Mouse (Mus musculus): Measurements from ENCODE around the gene Dnajb12. TPM values are rescaled to one million over a fixed set of nuclear protein-coding genes. Genes with fewer than 3 reads are reported as not detected.

Dnajb12 gene
- polyA plus RNA-seq, 1 experiment from 2014 or later: 36.0 TPM

DNA sequence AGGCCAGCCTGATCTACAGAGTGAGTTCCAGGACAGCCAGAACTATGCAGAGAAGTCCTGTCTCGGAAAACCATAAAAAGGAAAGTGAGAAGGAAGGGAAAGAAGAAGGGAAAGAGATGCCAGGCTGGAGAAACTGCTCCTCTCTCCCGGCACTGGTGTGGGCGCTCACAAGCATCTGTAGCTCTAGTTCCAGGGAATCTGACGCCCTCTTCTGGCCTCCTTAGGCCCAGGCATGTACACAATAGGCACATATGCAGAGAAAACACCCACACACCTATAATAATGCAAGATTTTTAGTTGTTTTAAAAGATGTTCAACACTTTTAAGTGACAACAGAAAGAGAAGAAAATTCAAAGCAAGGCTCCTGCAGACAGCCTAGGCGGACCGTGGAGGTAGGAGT is 32.9 kb upstream of the Dnajb12 start:
- Histone ChIP-seq H3K36me3 (ENCODE audit: control insufficient read depth, insufficient read depth, low read length) (no peaks in the 10 kb centered on the region), H3K9me3 (ENCODE audit: control insufficient read depth, low read length) (no peaks in the 10 kb centered on the region), H3K4me2 (replicated peaks; ENCODE audit: low read depth, low read length) (no peak overlapping the region), H3K27me3 (ENCODE audit: control insufficient read depth, insufficient read depth, low read length) (no peaks in the 10 kb centered on the region), H3K27ac (ENCODE audit: low read depth, low read length) (no peak overlapping the region), H3K4me1 (ENCODE audit: control insufficient read depth, insufficient read depth, low read length) (0 out of 2 replicates have a peak, but pooled peaks cover 10% of the 10 kb centered on the region), H3K9ac (ENCODE audit: low read depth, low read length) (no peak overlapping the region), H3K4me3 (ENCODE audit: low read length) (no peak overlapping the region)
- ATAC-seq (ENCODE audit: low FRiP score, low TSS enrichment): no peak
- 86% methylated on average over 6 of the region's 6 CpGs for WGBS

DNA sequence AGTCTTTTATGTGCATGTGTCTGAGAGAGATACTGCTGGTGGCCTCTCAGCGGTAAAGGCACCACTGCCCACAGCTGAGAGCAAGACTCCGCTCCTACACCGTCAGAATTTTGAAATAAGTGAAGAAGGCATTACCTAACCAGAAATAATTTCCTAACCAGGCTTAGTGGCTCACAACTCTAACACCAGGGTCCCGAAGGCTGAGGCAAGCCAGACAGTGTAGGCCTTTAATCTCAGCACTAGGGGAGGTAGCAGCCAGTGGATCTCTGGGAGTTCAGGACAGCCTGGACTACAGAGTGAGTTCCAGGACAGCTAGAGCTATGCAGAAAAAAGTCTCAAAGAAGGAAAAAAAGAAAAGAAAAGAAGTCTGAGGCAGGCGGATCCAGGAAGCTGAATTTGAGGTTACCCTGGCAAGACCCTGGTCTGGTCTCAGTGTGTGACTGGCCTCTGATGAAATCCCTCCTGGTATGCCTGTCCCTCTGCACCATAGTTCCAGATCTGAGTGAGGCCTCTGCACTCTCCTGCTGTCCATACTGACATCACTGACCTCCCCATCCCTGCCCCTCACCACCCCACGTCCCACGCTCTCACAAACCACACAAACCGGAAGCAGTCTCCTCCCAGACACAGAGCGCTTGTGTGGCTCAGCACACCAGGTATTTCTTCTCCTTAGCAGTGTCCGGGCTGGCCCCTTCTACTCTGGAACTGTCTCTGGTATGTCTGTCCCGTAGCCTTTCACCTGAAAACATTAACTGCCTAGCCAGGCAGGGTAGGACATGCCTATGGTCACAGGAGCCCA is 31.1 kb upstream of the Dnajb12 start:
- no peak overlapping the region for H3K4me3 ChIP-seq (ENCODE audit: low read length)
- no peak for ATAC-seq (ENCODE audit: low FRiP score, low TSS enrichment)
- no peak overlapping the region for H3K9ac ChIP-seq (ENCODE audit: low read depth, low read length)
- no peaks in the 10 kb centered on the region for H3K9me3 ChIP-seq (ENCODE audit: control insufficient read depth, low read length)
- 77% methylated on average over 11 of the region's 11 CpGs for WGBS
- no peaks in the 10 kb centered on the region for H3K36me3 ChIP-seq (ENCODE audit: control insufficient read depth, insufficient read depth, low read length)
- H3K4me1 ChIP-seq (ENCODE audit: control insufficient read depth, insufficient read depth, low read length): 0 out of 2 replicates have a peak, but pooled peaks cover 9% of the 10 kb centered on the region
- no peak overlapping the region for H3K27ac ChIP-seq (ENCODE audit: low read depth, low read length)
- no peaks in the 10 kb centered on the region for H3K27me3 ChIP-seq (ENCODE audit: control insufficient read depth, insufficient read depth, low read length)
- H3K4me2 ChIP-seq (replicated peaks; ENCODE audit: low read depth, low read length): no peak overlapping the region

DNA sequence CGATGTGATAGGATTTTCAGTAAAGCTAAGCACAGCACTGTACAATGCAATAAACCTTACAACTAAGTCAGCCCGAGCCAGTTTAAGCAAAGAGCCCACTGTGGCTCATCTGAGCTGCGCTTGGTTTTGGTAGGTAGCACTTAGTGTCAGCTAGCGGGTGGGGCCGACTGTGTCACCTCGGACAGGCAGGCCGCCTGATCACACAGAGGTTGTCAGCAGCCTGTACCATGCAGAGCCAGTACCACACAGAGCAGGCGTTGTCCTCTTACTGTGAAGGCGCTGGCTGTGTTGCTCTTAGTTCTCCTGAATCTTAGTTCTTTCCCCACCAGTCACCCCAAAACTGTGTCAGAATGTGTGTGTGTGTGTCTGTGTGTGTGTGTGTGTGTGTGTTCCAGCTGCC is 30.4 kb upstream of the Dnajb12 start:
- Histone ChIP-seq H3K27ac (ENCODE audit: low read depth, low read length) (no peak overlapping the region), H3K4me2 (replicated peaks; ENCODE audit: low read depth, low read length) (no peak overlapping the region), H3K36me3 (ENCODE audit: control insufficient read depth, insufficient read depth, low read length) (no peaks in the 10 kb centered on the region), H3K27me3 (ENCODE audit: control insufficient read depth, insufficient read depth, low read length) (no peaks in the 10 kb centered on the region), H3K9ac (ENCODE audit: low read depth, low read length) (no peak overlapping the region), H3K4me1 (ENCODE audit: control insufficient read depth, insufficient read depth, low read length) (0 out of 2 replicates have a peak, but pooled peaks cover 7% of the 10 kb centered on the region), H3K9me3 (ENCODE audit: control insufficient read depth, low read length) (no peaks in the 10 kb centered on the region), H3K4me3 (ENCODE audit: low read length) (no peak overlapping the region)
- no peak for ATAC-seq (ENCODE audit: low FRiP score, low TSS enrichment)
- 73% methylated on average over 9 of the region's 9 CpGs for WGBS

DNA sequence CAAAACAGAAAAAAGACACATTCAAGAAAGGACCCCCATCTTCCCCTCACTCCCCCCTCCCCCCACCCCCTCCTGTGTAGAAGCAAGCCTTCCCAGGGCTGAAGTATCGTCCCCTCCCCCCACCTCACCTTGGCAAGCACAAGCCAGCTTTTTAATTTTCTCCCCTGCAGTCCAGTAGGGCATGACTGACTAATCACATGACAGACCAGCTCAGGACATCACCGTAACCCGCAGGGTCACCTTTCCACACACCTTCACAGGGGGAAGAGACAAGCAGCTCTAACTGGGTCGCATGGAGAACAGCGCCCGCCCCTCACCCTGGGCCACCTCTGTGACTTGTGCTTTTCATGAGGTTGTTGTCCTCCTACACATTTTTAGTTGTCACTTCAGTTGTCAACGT is 30.0 kb upstream of the Dnajb12 start:
- H3K9me3 ChIP-seq (ENCODE audit: control insufficient read depth, low read length): no peaks in the 10 kb centered on the region
- no peaks in the 10 kb centered on the region for H3K36me3 ChIP-seq (ENCODE audit: control insufficient read depth, insufficient read depth, low read length)
- H3K4me1 ChIP-seq (ENCODE audit: control insufficient read depth, insufficient read depth, low read length): 0 out of 2 replicates have a peak, but pooled peaks cover 7% of the 10 kb centered on the region
- no peak overlapping the region for H3K4me3 ChIP-seq (ENCODE audit: low read length)
- WGBS: 63% methylated on average over 7 of the region's 7 CpGs
- ATAC-seq (ENCODE audit: low FRiP score, low TSS enrichment): peak; percentile 35; the same call in 1 of the 2 replicates
- H3K27me3 ChIP-seq (ENCODE audit: control insufficient read depth, insufficient read depth, low read length): no peaks in the 10 kb centered on the region
- H3K4me2 ChIP-seq (replicated peaks; ENCODE audit: low read depth, low read length): no peak overlapping the region
- H3K9ac ChIP-seq (ENCODE audit: low read depth, low read length): no peak overlapping the region
- no peak overlapping the region for H3K27ac ChIP-seq (ENCODE audit: low read depth, low read length)

DNA sequence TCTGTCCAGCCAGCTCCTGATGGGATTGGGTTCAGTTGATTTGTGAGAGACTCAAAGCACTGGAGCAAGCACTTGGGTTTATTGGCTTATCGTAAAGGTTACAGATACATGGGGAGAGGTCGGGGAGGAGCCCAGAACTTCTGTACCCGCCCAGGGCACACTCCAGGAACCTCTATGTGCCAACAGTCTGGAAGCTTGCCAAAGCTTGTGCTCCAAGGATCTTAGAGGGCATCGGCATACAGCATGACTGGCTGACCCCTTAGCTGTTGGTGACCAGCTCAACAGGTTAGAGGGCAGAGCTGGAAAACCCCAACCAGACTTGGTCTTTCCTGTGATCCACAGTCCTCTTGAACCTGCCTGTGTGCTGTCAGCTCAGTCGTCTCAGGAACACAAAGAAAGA is 22.2 kb upstream of the Dnajb12 start:
- ATAC-seq (ENCODE audit: low FRiP score, low TSS enrichment): no peak
- H3K36me3 ChIP-seq (ENCODE audit: control insufficient read depth, insufficient read depth, low read length): no peaks in the 10 kb centered on the region

DNA sequence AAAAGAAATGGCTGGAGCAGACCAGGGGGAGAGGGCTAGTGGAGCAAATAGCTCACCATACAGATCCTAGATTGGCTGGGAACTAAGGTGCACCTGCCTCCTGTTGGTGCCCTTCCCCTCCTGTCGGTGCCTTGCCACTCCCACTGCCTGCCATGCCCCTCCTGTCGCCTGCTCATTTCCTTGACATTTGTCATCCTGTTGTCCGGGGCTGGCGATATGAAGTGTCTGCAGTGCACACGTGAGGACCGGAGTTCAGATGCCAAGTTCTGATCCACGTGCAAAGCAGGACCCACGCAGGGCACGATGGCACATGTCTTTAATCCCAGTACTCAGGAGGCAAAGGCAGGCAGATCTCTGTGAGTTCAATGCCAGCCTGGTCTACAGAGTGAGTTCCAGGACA is 18.7 kb upstream of the Dnajb12 start:
- no peak overlapping the region for H3K4me3 ChIP-seq (ENCODE audit: low read length)
- H3K36me3 ChIP-seq (ENCODE audit: control insufficient read depth, insufficient read depth, low read length): no peaks in the 10 kb centered on the region
- H3K27ac ChIP-seq (ENCODE audit: low read depth, low read length): no peak overlapping the region
- no peak overlapping the region for H3K9ac ChIP-seq (ENCODE audit: low read depth, low read length)
- 73% methylated on average over 9 of the region's 9 CpGs for WGBS
- no peak for ATAC-seq (ENCODE audit: low FRiP score, low TSS enrichment)
- H3K4me2 ChIP-seq (replicated peaks; ENCODE audit: low read depth, low read length): no peak overlapping the region
- no peaks in the 10 kb centered on the region for H3K27me3 ChIP-seq (ENCODE audit: control insufficient read depth, insufficient read depth, low read length)
- H3K4me1 ChIP-seq (ENCODE audit: control insufficient read depth, insufficient read depth, low read length): peaks cover 23% of the 10 kb centered on the region
- H3K9me3 ChIP-seq (ENCODE audit: control insufficient read depth, low read length): no peaks in the 10 kb centered on the region

More for the DNA sequence above, 22.2 kb upstream of the Dnajb12 start:
- Histone ChIP-seq H3K27me3 (ENCODE audit: control insufficient read depth, insufficient read depth, low read length) (no peaks in the 10 kb centered on the region), H3K4me2 (replicated peaks; ENCODE audit: low read depth, low read length) (no peak overlapping the region), H3K4me1 (ENCODE audit: control insufficient read depth, insufficient read depth, low read length) (peaks cover 7% of the 10 kb centered on the region; the same call in 1 of the 2 replicates), H3K27ac (ENCODE audit: low read depth, low read length) (no peak overlapping the region), H3K9ac (ENCODE audit: low read depth, low read length) (no peak overlapping the region), H3K4me3 (ENCODE audit: low read length) (no peak overlapping the region), H3K9me3 (ENCODE audit: control insufficient read depth, low read length) (no peaks in the 10 kb centered on the region)
- WGBS: 79% methylated on average over 5 of the region's 5 CpGs

DNA sequence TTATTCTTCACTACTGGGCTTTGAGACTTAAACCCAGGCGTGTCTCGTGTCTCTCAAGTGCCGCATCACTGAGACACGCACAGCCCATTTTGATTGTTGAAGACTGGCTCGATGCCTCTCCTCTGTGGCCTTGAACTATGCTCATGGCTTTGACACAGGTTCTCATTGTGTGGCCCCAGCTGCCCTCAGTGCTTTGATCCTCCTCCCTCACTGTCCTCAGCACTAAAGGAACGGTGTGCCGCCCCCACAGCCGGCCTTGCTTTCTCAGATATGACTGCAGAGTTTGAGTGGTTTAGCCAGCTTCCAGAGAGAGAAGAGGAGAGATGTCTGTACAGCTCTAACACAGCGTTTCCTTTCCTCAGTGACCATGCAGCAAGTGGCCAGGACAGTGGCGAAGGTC is 18.2 kb upstream of the Dnajb12 start:
- H3K27me3 ChIP-seq (ENCODE audit: control insufficient read depth, insufficient read depth, low read length): no peaks in the 10 kb centered on the region
- WGBS: 73% methylated on average over 10 of the region's 10 CpGs
- H3K36me3 ChIP-seq (ENCODE audit: control insufficient read depth, insufficient read depth, low read length): no peaks in the 10 kb centered on the region
- peaks cover 23% of the 10 kb centered on the region for H3K4me1 ChIP-seq (ENCODE audit: control insufficient read depth, insufficient read depth, low read length)
- no peak for ATAC-seq (ENCODE audit: low FRiP score, low TSS enrichment)
- H3K27ac ChIP-seq (ENCODE audit: low read depth, low read length): no peak overlapping the region
- H3K9me3 ChIP-seq (ENCODE audit: control insufficient read depth, low read length): no peaks in the 10 kb centered on the region
- H3K9ac ChIP-seq (ENCODE audit: low read depth, low read length): no peak overlapping the region
- no peak overlapping the region for H3K4me3 ChIP-seq (ENCODE audit: low read length)
- no peak overlapping the region for H3K4me2 ChIP-seq (replicated peaks; ENCODE audit: low read depth, low read length)

DNA sequence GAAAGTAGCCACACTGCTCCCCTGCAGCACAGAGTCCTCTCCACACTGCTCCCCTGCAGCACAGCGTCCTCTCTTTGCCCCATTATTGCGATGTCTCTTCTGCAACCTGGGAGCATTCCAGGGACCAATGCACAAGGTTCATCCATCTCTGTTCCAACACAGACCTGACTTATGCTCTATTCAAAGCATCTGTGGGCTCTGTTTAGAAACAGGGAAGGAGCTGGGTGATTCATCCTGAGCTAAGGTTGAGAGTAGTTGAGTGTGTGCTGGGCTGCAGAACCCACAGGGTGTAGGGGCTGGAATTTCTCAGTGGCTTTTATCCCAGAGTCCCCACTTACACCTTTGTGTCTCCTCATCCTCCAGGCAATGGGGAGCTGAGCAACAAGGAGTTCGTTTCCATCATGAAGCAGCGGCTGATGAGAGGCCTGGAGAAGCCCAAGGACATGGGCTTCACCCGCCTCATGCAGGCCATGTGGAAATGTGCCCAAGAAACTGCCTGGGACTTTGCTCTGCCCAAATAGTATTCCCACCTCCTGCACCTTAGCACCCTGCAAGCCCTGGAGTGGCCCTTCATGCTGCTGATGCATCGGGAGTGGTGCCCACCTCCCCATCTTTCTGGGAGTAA is 16.4 kb upstream of the Dnajb12 start:
- 0 out of 2 replicates have a peak overlapping the region, but pooled peaks have one; percentile 28 for H3K9ac ChIP-seq (ENCODE audit: low read depth, low read length)
- H3K4me1 ChIP-seq (ENCODE audit: control insufficient read depth, insufficient read depth, low read length): peaks cover 23% of the 10 kb centered on the region
- no peaks in the 10 kb centered on the region for H3K9me3 ChIP-seq (ENCODE audit: control insufficient read depth, low read length)
- 68% methylated on average over 6 of the region's 6 CpGs for WGBS
- no peak overlapping the region for H3K4me3 ChIP-seq (ENCODE audit: low read length)
- no peak overlapping the region for H3K27ac ChIP-seq (ENCODE audit: low read depth, low read length)
- no peaks in the 10 kb centered on the region for H3K36me3 ChIP-seq (ENCODE audit: control insufficient read depth, insufficient read depth, low read length)
- no peaks in the 10 kb centered on the region for H3K27me3 ChIP-seq (ENCODE audit: control insufficient read depth, insufficient read depth, low read length)
- H3K4me2 ChIP-seq (replicated peaks; ENCODE audit: low read depth, low read length): no peak overlapping the region
- no peak for ATAC-seq (ENCODE audit: low FRiP score, low TSS enrichment)

DNA sequence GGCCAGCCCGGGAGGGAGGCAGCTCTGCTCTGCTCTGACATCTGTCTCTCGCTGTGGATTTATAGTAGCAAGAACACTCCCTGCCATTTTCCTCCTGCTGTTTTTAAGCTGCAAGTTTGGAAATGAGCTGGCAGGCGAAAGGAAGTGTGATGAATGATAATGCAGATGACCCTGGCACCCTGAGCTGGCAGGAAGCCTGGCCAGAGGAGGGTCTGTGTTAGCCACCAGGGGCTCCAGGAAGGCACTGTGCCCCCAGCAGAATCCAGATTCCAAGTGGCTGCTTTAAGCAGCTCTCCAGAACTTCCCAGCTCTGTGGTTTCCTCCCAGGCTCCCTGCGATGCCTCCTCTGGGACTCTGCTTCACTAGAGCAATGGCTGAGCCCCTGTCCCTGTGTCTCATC is 15.7 kb upstream of the Dnajb12 start:
- no peak overlapping the region for H3K4me2 ChIP-seq (replicated peaks; ENCODE audit: low read depth, low read length)
- H3K27me3 ChIP-seq (ENCODE audit: control insufficient read depth, insufficient read depth, low read length): no peaks in the 10 kb centered on the region
- H3K9me3 ChIP-seq (ENCODE audit: control insufficient read depth, low read length): no peaks in the 10 kb centered on the region
- peaks cover 23% of the 10 kb centered on the region for H3K4me1 ChIP-seq (ENCODE audit: control insufficient read depth, insufficient read depth, low read length)
- H3K4me3 ChIP-seq (ENCODE audit: low read length): no peak overlapping the region
- no peaks in the 10 kb centered on the region for H3K36me3 ChIP-seq (ENCODE audit: control insufficient read depth, insufficient read depth, low read length)
- H3K27ac ChIP-seq (ENCODE audit: low read depth, low read length): peak overlapping the region; percentile 55; the same call in 1 of the 2 replicates
- H3K9ac ChIP-seq (ENCODE audit: low read depth, low read length): 0 out of 2 replicates have a peak overlapping the region, but pooled peaks have one; percentile 28
- WGBS: 14% methylated on average over 4 of the region's 4 CpGs
- 0 out of 2 replicates have a peak, but pooled peaks have one; percentile 21 for ATAC-seq (ENCODE audit: low FRiP score, low TSS enrichment)

All from kidney, embryonic 14.5 days (tissue).